Mouse (Mus musculus) embryonic facial prominence, embryonic 12.5 days (tissue): ENCODE data around the gene Dph1. TPM values are rescaled to one million over a fixed set of nuclear protein-coding genes. Genes with fewer than 3 reads are reported as not detected.

Source experiments
- microRNA counts: library from miRNA; unstranded; fragments of <30 nt; microRNA quantifications from one replicate; lab custom pipeline; 2017
- microRNA-seq: library from miRNA; unstranded; fragments of <30 nt; microRNA quantifications from one replicate; pipeline ENCODE4, GENCODE M21; 2017
- polyA plus RNA-seq: library from polyadenylated mRNA; unstranded; fragments of >200 nt; fragmentation: Nextera tagmentation; extraction: Ambion mirVana; gene quantifications from 2 replicates; pipeline ENCODE4 v1.2.1, GENCODE M21; 2016

The Dph1 gene
- polyA plus RNA-seq, 1 experiment from 2014 or later: 23.3 TPM

MicroRNAs encoded within 50 kb of the gene (microRNA counts, 519-probe panel; counts per million panel counts)
- microRNA mmu-miR-132 (lab: Ali Mortazavi, UCI) (3,918 counts per million, percentile 76 among the panel's probes with 10 or more counts), microRNA mmu-miR-212 (lab: Ali Mortazavi, UCI) (460 counts per million, percentile 65 among the panel's probes with 10 or more counts)

Small RNAs within 50 kb of the gene (microRNA-seq; reads per million reads assigned to microRNA genes)
- 150 reads per million, percentile 57 among the genes with 10 or more reads in this experiment for gene Mir132
- 16.7 reads per million, percentile 31 among the genes with 10 or more reads in this experiment for gene Mir212

Other genes with a start within 250 kb of the Dph1 start
- 39.2 and 44.8 TPM in 2 replicates for gene Hic1, start 21.7 kb downstream of the Dph1 start, polyA plus RNA-seq
- gene Ovca2, start 12.4 kb downstream of the Dph1 start, polyA plus RNA-seq: 30.0 and 31.5 TPM in 2 replicates
- gene Rtn4rl1, start 2.5 kb upstream of the Dph1 start, polyA plus RNA-seq: 5.1 and 5.7 TPM in 2 replicates
- 138 and 143 TPM in 2 replicates for gene Rpa1, start 157.1 kb upstream of the Dph1 start, polyA plus RNA-seq
- 18.5 and 21.4 TPM in 2 replicates for gene Smyd4, start 157.2 kb upstream of the Dph1 start, polyA plus RNA-seq
- 224 and 237 TPM in 2 replicates for gene Serpinf1, start 231.5 kb upstream of the Dph1 start, polyA plus RNA-seq
- 0.08 and 0.14 TPM in 2 replicates for gene Serpinf2, start 248.3 kb upstream of the Dph1 start, polyA plus RNA-seq